Mouse (Mus musculus) limb, embryonic 14.5 days (tissue): Measurements from ENCODE around the gene Zic4. TPM values are rescaled to one million over a fixed set of nuclear protein-coding genes. Genes with fewer than 3 reads are reported as not detected.

Experiments
- ATAC-seq: fragments of 200-750 bp; cut with Nextera tagmentation; 2 replicates; pipeline ENCODE4 v1.8.0; 2017; ENCODE audit warnings: low read depth, moderate number of reproducible peaks, moderate TSS enrichment; ENCODE audit not compliant: low FRiP score
- DNase-seq: peaks from one replicate; pipeline ENCODE4 v3.0.0-alpha.2; 2015; ENCODE audit warnings: low spot score
- H3K27ac ChIP-seq: fragments of 300-500 bp; sonication (generic); replicated peaks from 2 replicates; pipeline ENCODE4 v1.5.1; 2014; ENCODE audit warnings: low read depth, mild to moderate bottlenecking, low read length, moderate library complexity, mixed read lengths
- H3K27me3 ChIP-seq: fragments of 300-500 bp; sonication (generic); 2 replicates; pipeline ENCODE4 v1.6.1; 2014; ENCODE audit warnings: low read length, mixed read lengths; ENCODE audit not compliant: control insufficient read depth, insufficient read depth
- H3K36me3 ChIP-seq: fragments of 300-500 bp; sonication (generic); 2 replicates; pipeline ENCODE4 v1.6.1; 2014; ENCODE audit warnings: mild to moderate bottlenecking, low read length, moderate library complexity, mixed read lengths; ENCODE audit not compliant: control insufficient read depth, insufficient read depth
- H3K4me1 ChIP-seq: fragments of 300-500 bp; sonication (generic); 2 replicates; pipeline ENCODE4 v1.6.1; 2014; ENCODE audit warnings: antibody characterized with exemption, low read length, mixed read lengths; ENCODE audit not compliant: control insufficient read depth, insufficient read depth
- H3K4me2 ChIP-seq: fragments of 300-500 bp; sonication (generic); replicated peaks from 2 replicates; pipeline ENCODE4 v1.6.1; 2014; ENCODE audit warnings: low read depth, mild to moderate bottlenecking, low read length, moderate library complexity; ENCODE audit not compliant: severe bottlenecking
- H3K4me3 ChIP-seq: fragments of 300-500 bp; sonication (generic); replicated peaks from 2 replicates; pipeline ENCODE4 v1.5.1; 2014; ENCODE audit warnings: low read length
- H3K9ac ChIP-seq: fragments of 300-500 bp; sonication (generic); 2 replicates; pipeline ENCODE4 v1.6.1; 2014; ENCODE audit warnings: mild to moderate bottlenecking, low read depth, low read length, moderate library complexity; ENCODE audit not compliant: severe bottlenecking
- H3K9me3 ChIP-seq: fragments of 300-500 bp; sonication (generic); 2 replicates; pipeline ENCODE4 v1.6.1; 2016; ENCODE audit warnings: low read length; ENCODE audit not compliant: control insufficient read depth
- POLR2A ChIP-seq: fragments of 200-500 bp; IDR thresholded peaks from 2 replicates; pipeline ENCODE4 v1.8.0; 2012; ENCODE audit warnings: inconsistent platforms, mild to moderate bottlenecking, moderate library complexity, borderline replicate concordance; ENCODE audit not compliant: insufficient read depth, insufficient read length; ENCODE audit errors: extremely low read depth
- WGBS: fragments of 180-500 bp; shearing (Covaris S2); extraction: QIAGEN DNeasy Blood & Tissue Kit; methylation state at CpG from one replicate; pipeline ENCODE4 v1.1.7; 2014; 5-methylcytosine and 5-hydroxymethylcytosine counted together
- polyA plus RNA-seq, 2 experiments: library from polyadenylated mRNA; depleted of rRNA in 1 of 2; stranded (reverse) in 1 of 2; unstranded in 1 of 2; fragments of >200 nt; fragmentation: Nextera tagmentation in 1 of 2; extraction: Ambion mirVana in 1 of 2; gene quantifications; 2 replicates each; pipeline versions ENCODE4 v1.2.1 to v1.2.3; 2012 to 2014

Zic4 gene
- polyA plus RNA-seq, 2 experiments, result 0.39 to 0.69 TPM

- Histone ChIP-seq H3K27ac (no peak overlapping the region), H3K36me3 (no peaks in the 10 kb centered on the region), H3K27me3 (peaks cover 100% of the 10 kb centered on the region), H3K4me1 (no peaks in the 10 kb centered on the region), H3K4me2 (no peak overlapping the region), H3K9ac (no peak overlapping the region), H3K9me3 (no peaks in the 10 kb centered on the region), H3K4me3 (no peak overlapping the region)
- WGBS, result 1% methylated on average over 4 of the region's 4 CpGs
- ATAC-seq, result no peak
- DNase-seq, result no peak
- TF ChIP-seq POLR2A, result no peak
Observed at GRCm38 (mm10) chr9:91388173-91388572, 26.0 kb downstream of the Zic4 start.

- ATAC-seq (no peak), DNase-seq (no peak)
- no peaks in the 10 kb centered on the region for H3K4me1 ChIP-seq
- no peak overlapping the region for H3K27ac ChIP-seq
- no peak for TF ChIP-seq POLR2A
- no peaks in the 10 kb centered on the region for H3K9me3 ChIP-seq
- H3K27me3 ChIP-seq, result peaks cover 95% of the 10 kb centered on the region
- H3K36me3 ChIP-seq, result no peaks in the 10 kb centered on the region
- no peak overlapping the region for H3K4me3 ChIP-seq
- no peak overlapping the region for H3K9ac ChIP-seq
- no peak overlapping the region for H3K4me2 ChIP-seq
- 4% methylated on average over 8 of the region's 8 CpGs for WGBS
Observed at GRCm38 (mm10) chr9:91393376-91394068, 31.3 kb downstream of the Zic4 start.

- DNase-seq, result no peak
- no peak for ATAC-seq
- no peak overlapping the region for H3K4me3 ChIP-seq
- 4% methylated on average over 14 of the region's 14 CpGs for WGBS
- H3K4me2 ChIP-seq, result no peak overlapping the region
- H3K27me3 ChIP-seq, result peaks cover 94% of the 10 kb centered on the region
- no peak overlapping the region for H3K27ac ChIP-seq
- H3K9ac ChIP-seq, result no peak overlapping the region
- H3K4me1 ChIP-seq, result no peaks in the 10 kb centered on the region
- no peaks in the 10 kb centered on the region for H3K9me3 ChIP-seq
- no peak for TF ChIP-seq POLR2A
- H3K36me3 ChIP-seq, result no peaks in the 10 kb centered on the region
Observed at GRCm38 (mm10) chr9:91394211-91394646, 32.0 kb downstream of the Zic4 start.

GRCm38 (mm10) chr9:91395066-91395772 lies 33.0 kb downstream of the Zic4 start:
- H3K27me3 ChIP-seq, result peaks cover 94% of the 10 kb centered on the region
- no peak overlapping the region for H3K9ac ChIP-seq
- H3K27ac ChIP-seq, result no peak overlapping the region
- 6% methylated on average over 14 of the region's 14 CpGs for WGBS
- no peaks in the 10 kb centered on the region for H3K9me3 ChIP-seq
- no peak for ATAC-seq
- no peak for DNase-seq
- H3K4me1 ChIP-seq, result no peaks in the 10 kb centered on the region
- no peak for TF ChIP-seq POLR2A
- H3K36me3 ChIP-seq, result no peaks in the 10 kb centered on the region
- no peak overlapping the region for H3K4me2 ChIP-seq
- H3K4me3 ChIP-seq, result no peak overlapping the region

- Histone ChIP-seq H3K9me3 (no peaks in the 10 kb centered on the region), H3K4me2 (no peak overlapping the region), H3K27me3 (peaks cover 98% of the 10 kb centered on the region), H3K27ac (no peak overlapping the region), H3K4me3 (no peak overlapping the region), H3K4me1 (no peaks in the 10 kb centered on the region), H3K36me3 (no peaks in the 10 kb centered on the region), H3K9ac (no peak overlapping the region)
- DNase-seq, result no peak
- ATAC-seq, result no peak
- WGBS, result 17% methylated on average over 7 of the region's 7 CpGs
- no peak for TF ChIP-seq POLR2A
Observed at GRCm38 (mm10) chr9:91399976-91400375, 37.8 kb downstream of the Zic4 start.
